Mouse (Mus musculus) heart, embryonic 11.5 days (tissue): ENCODE measurements around the gene Iltifb. TPM values are rescaled to one million over a fixed set of nuclear protein-coding genes. Genes with fewer than 3 reads are reported as not detected.
"Not testable (repeated sequence)": the region's sequence is repeated elsewhere in the genome, so short reads cannot be mapped to it uniquely, and the experiment has no call there.

ENCODE experiments used
- ATAC-seq: fragments of 200-750 bp; cut with Nextera tagmentation; replicated peaks from 2 replicates; pipeline ENCODE4 v1.8.0; 2017; ENCODE audit warnings: moderate library complexity; ENCODE audit not compliant: insufficient number of reproducible peaks, low FRiP score, low TSS enrichment
- H3K27ac ChIP-seq: fragments of 300-500 bp; sonication (generic); 2 replicates; pipeline ENCODE4 v1.5.1; 2014; ENCODE audit warnings: mild to moderate bottlenecking, low read depth, low read length
- H3K27me3 ChIP-seq: fragments of 300-500 bp; sonication (generic); 2 replicates; pipeline ENCODE4 v1.6.1; 2014; ENCODE audit warnings: mild to moderate bottlenecking, low read length, mixed read lengths; ENCODE audit not compliant: control insufficient read depth, insufficient read depth
- H3K36me3 ChIP-seq: fragments of 300-500 bp; sonication (generic); 2 replicates; pipeline ENCODE4 v1.6.1; 2014; ENCODE audit warnings: mild to moderate bottlenecking, low read length, moderate library complexity, mixed read lengths; ENCODE audit not compliant: control insufficient read depth, insufficient read depth
- H3K4me1 ChIP-seq: fragments of 300-500 bp; sonication (generic); 2 replicates; pipeline ENCODE4 v1.6.1; 2014; ENCODE audit warnings: low read length; ENCODE audit not compliant: control insufficient read depth, insufficient read depth
- H3K4me2 ChIP-seq: fragments of 300-500 bp; sonication (generic); 2 replicates; pipeline ENCODE4 v1.6.1; 2014; ENCODE audit warnings: mild to moderate bottlenecking, moderate library complexity
- H3K4me3 ChIP-seq: fragments of 300-500 bp; sonication (generic); 2 replicates; pipeline ENCODE4 v1.5.1; 2014; ENCODE audit warnings: low read depth, low read length
- H3K9ac ChIP-seq: fragments of 300-500 bp; sonication (generic); 2 replicates; pipeline ENCODE4 v1.6.1; 2014; ENCODE audit warnings: mild to moderate bottlenecking, low read depth, low read length, moderate library complexity
- H3K9me3 ChIP-seq: fragments of 300-500 bp; sonication (generic); replicated peaks from 2 replicates; pipeline ENCODE4 v1.6.1; 2016; ENCODE audit warnings: low read length; ENCODE audit not compliant: control insufficient read depth
- WGBS: fragments of 180-500 bp; shearing (Covaris S2); extraction: QIAGEN DNeasy Blood & Tissue Kit; methylation state at CpG from one replicate; pipeline ENCODE4 v1.1.7; 2014; ENCODE audit not compliant: insufficient replicate concordance; 5-methylcytosine and 5-hydroxymethylcytosine counted together
- polyA plus RNA-seq: library from polyadenylated mRNA; unstranded; fragments of >200 nt; fragmentation: Nextera tagmentation; extraction: Ambion mirVana; gene quantifications from 2 replicates; pipeline ENCODE4 v1.2.1, GENCODE M21; 2014

Iltifb gene
- polyA plus RNA-seq: not detected in 2 replicates

- 81% methylated on average over 6 of the region's 6 CpGs for WGBS
- Histone ChIP-seq H3K4me1 (no peaks in the 10 kb centered on the region), H3K27me3 (no peaks in the 10 kb centered on the region), H3K9me3 (no peaks in the 10 kb centered on the region), H3K27ac (no peak within 1 kb of the TSS), H3K36me3 (no peaks in the 10 kb centered on the region), H3K4me3 (no peak within 1 kb of the TSS), H3K4me2 (no peak within 1 kb of the TSS), H3K9ac (no peak within 1 kb of the TSS)
- no peak for ATAC-seq
Measured at GRCm38 (mm10) chr10:118294938-118295337, at the start of gene Iltifb. Gene Iltifb, minus strand, starts transcription at chr10:118295038.

- H3K27me3 ChIP-seq: not testable (repeated sequence)
- WGBS: no CpG with 5 or more reads among the region's 14 CpGs
Measured at GRCm38 (mm10) chr10:118343155-118343554, 48.3 kb upstream of the Iltifb start, which contains the start of gene Gm9046. Gene Gm9046, minus strand, starts transcription at chr10:118343255.

GRCm38 (mm10) chr10:118337731-118338130, 42.9 kb upstream of the Iltifb start, which contains the start of gene Gm9045:
Gene Gm9045, minus strand, starts transcription at chr10:118337831.
- H3K9ac ChIP-seq, H3K27ac ChIP-seq, ATAC-seq, H3K9me3 ChIP-seq, H3K4me1 ChIP-seq, H3K4me2 ChIP-seq, H3K27me3 ChIP-seq, H3K36me3 ChIP-seq, H3K4me3 ChIP-seq: not testable (repeated sequence)
- no CpG with 5 or more reads among the region's 14 CpGs for WGBS

More at GRCm38 (mm10) chr10:118343155-118343554, 48.3 kb upstream of the Iltifb start, which contains the start of gene Gm9046:
- not testable (repeated sequence) for H3K36me3 ChIP-seq, H3K4me1 ChIP-seq, H3K4me2 ChIP-seq, H3K9me3 ChIP-seq, H3K27ac ChIP-seq, H3K4me3 ChIP-seq, H3K9ac ChIP-seq, ATAC-seq

- WGBS: no CpG with 5 or more reads among the region's 14 CpGs
- not testable (repeated sequence) for H3K9ac ChIP-seq, H3K9me3 ChIP-seq, H3K4me1 ChIP-seq, H3K4me2 ChIP-seq, ATAC-seq, H3K27me3 ChIP-seq, H3K36me3 ChIP-seq, H3K27ac ChIP-seq, H3K4me3 ChIP-seq
Measured at GRCm38 (mm10) chr10:118332308-118332707, 37.5 kb upstream of the Iltifb start, which contains the start of gene Gm9044. Gene Gm9044, minus strand, starts transcription at chr10:118332408.

GRCm38 (mm10) chr10:118326869-118327268, 32.0 kb upstream of the Iltifb start, which contains the start of gene Gm9040:
Gene Gm9040, minus strand, starts transcription at chr10:118326969.
- not testable (repeated sequence) for H3K27me3 ChIP-seq, H3K9me3 ChIP-seq, H3K36me3 ChIP-seq, H3K27ac ChIP-seq, H3K4me2 ChIP-seq, H3K4me3 ChIP-seq, H3K4me1 ChIP-seq, H3K9ac ChIP-seq, ATAC-seq
- WGBS: no CpG with 5 or more reads among the region's 11 CpGs

- H3K36me3 ChIP-seq: no peaks in the 10 kb centered on the region
- H3K4me2 ChIP-seq: no peak overlapping the region
- H3K4me3 ChIP-seq: no peak overlapping the region
- H3K9ac ChIP-seq: no peak overlapping the region
- ATAC-seq: no peak
- no peak overlapping the region for H3K27ac ChIP-seq
- no peaks in the 10 kb centered on the region for H3K9me3 ChIP-seq
- WGBS: 78% methylated on average over 8 of the region's 8 CpGs
- no peaks in the 10 kb centered on the region for H3K4me1 ChIP-seq
- H3K27me3 ChIP-seq: no peaks in the 10 kb centered on the region
Measured at GRCm38 (mm10) chr10:118319024-118319423, 24.2 kb upstream of the Iltifb start.

GRCm38 (mm10) chr10:118302133-118302532, 7.3 kb upstream of the Iltifb start:
- H3K9me3 ChIP-seq, ATAC-seq, H3K4me3 ChIP-seq, H3K27me3 ChIP-seq, H3K27ac ChIP-seq, H3K36me3 ChIP-seq, H3K4me1 ChIP-seq, H3K4me2 ChIP-seq, H3K9ac ChIP-seq: not testable (repeated sequence)
- 32% methylated on average over 2 of the region's 2 CpGs for WGBS

GRCm38 (mm10) chr10:118283016-118283415, 11.8 kb downstream of the Iltifb start:
- H3K4me2 ChIP-seq, H3K4me3 ChIP-seq, H3K27ac ChIP-seq, H3K9ac ChIP-seq, H3K4me1 ChIP-seq, H3K9me3 ChIP-seq, H3K36me3 ChIP-seq, ATAC-seq, H3K27me3 ChIP-seq: not testable (repeated sequence)
- WGBS: 57% methylated on average over 3 of the region's 5 CpGs

- not testable (repeated sequence) for H3K4me2 ChIP-seq, H3K9me3 ChIP-seq, H3K4me3 ChIP-seq, H3K27ac ChIP-seq, H3K27me3 ChIP-seq, H3K9ac ChIP-seq, H3K36me3 ChIP-seq, ATAC-seq, H3K4me1 ChIP-seq
- 62% methylated on average over 6 of the region's 7 CpGs for WGBS
Measured at GRCm38 (mm10) chr10:118282565-118282964, 12.3 kb downstream of the Iltifb start.
